Mouse (Mus musculus): Measurements from ENCODE around the gene Olfr1208. TPM values are rescaled to one million over a fixed set of nuclear protein-coding genes. Genes with fewer than 3 reads are reported as not detected.

The Olfr1208 gene
- polyA plus RNA-seq (2012) = not detected in 2 replicates

DNA sequence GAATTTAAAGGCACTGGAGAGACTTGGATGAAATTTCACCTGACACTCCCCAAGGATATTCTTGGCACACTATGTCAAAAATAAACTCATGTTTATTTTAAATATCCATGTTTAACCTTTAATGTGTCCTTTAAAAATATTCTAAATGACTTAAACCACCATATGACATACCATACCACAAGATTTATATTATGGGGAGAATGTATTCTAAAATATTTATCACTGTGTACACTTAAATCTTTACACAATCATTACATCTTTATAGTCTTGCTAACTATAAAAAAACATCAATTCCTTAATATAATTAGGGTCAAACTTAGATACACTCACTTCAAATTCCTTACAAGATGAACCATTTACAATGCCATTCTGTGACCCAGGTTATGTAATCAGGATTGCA is at the start of gene Olfr1208:
TSS of gene Olfr1208 (minus strand) at position 101 of the 400 bp plus-strand sequence.
- TF ChIP-seq GATA1 (IDR thresholded peaks at IDR 0.05; ENCODE audit: low read length) = no peak

DNA sequence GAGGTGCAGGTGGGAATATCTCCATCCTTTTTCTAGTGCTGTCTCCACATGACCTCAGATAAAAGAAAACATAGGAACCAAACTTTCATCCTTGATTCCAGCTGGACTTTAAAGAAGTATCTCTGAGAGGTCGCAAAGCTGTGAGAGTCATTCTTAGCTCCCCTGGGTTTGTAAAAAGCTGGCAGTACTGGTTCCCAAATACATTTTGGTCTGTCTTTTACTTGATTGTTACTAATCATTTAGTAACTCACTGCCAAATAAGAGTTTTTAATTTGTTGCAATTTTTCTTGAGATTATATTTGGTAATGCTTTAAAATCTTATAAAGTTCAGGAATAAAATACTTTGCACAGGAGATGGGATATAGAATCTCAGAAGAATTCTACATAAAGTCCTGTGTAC is 35.9 kb upstream of the Olfr1208 start, which contains the start of gene Olfr1211:
TSS of gene Olfr1211 (minus strand) at position 101 of the 400 bp plus-strand sequence.
- no peak for TF ChIP-seq GATA1 (IDR thresholded peaks at IDR 0.05; ENCODE audit: low read length)

DNA sequence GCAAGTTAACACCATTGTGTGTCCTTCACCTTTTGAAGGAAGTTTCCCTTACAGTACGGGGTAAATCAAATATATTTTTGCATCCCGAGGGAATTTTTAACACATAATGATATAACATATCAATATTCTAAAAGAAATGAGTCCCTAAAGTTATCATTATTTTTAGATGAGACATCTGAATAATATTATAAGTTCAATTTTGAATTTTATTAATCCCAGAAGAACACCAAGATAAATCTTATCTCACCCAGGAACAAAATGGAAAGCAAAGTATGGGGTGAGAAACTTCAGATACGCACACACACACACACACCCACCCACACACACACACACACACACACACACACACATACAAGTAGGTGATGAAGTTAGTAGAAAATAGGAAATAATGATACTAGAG is 12.9 kb upstream of the Olfr1208 start, which contains the start of gene Olfr1209:
TSS of gene Olfr1209 (minus strand) at position 101 of the 400 bp plus-strand sequence.
- no peak for TF ChIP-seq GATA1 (IDR thresholded peaks at IDR 0.05; ENCODE audit: low read length)

GRCm38 (mm10) chr2:88862931-88863330 is 39.2 kb downstream of the Olfr1208 start, which contains the start of gene Olfr1206:
TSS of gene Olfr1206 (plus strand) at chr2:88863231.
- TF ChIP-seq GATA1 (IDR thresholded peaks at IDR 0.05; ENCODE audit: low read length) = no peak

- TF ChIP-seq GATA1 (IDR thresholded peaks at IDR 0.05; ENCODE audit: low read length) = no peak
Measured at GRCm38 (mm10) chr2:88848992-88849391, 53.1 kb downstream of the Olfr1208 start, which contains the start of gene Olfr1204. TSS of gene Olfr1204 (plus strand) at chr2:88849292.

Other genes starting within 250 kb of the Olfr1208 start
- gene Olfr1193, start 226.7 kb downstream of the Olfr1208 start, polyA plus RNA-seq (2012) = not detected in 2 replicates
- gene Olfr1195, start 213.1 kb downstream of the Olfr1208 start, polyA plus RNA-seq (2012) = not detected in 2 replicates
- gene Olfr1196, start 197.7 kb downstream of the Olfr1208 start, polyA plus RNA-seq (2012) = not detected in 2 replicates
- not detected in 2 replicates for gene Olfr1197, start 169.9 kb downstream of the Olfr1208 start, polyA plus RNA-seq (2012)
- gene Olfr1198, start 150.9 kb downstream of the Olfr1208 start, polyA plus RNA-seq (2012) = not detected in 2 replicates
- gene Olfr1199, start 141.8 kb downstream of the Olfr1208 start, polyA plus RNA-seq (2012) = not detected in 2 replicates
- not detected in 2 replicates for gene Olfr1200, start 131.8 kb downstream of the Olfr1208 start, polyA plus RNA-seq (2012)
- not detected in 2 replicates for gene Olfr1201, start 109.3 kb downstream of the Olfr1208 start, polyA plus RNA-seq (2012)
- not detected in 2 replicates for gene Olfr1202, start 87.8 kb downstream of the Olfr1208 start, polyA plus RNA-seq (2012)
- gene Olfr1205, start 72.6 kb downstream of the Olfr1208 start, polyA plus RNA-seq (2012) = not detected in 2 replicates
- gene Olfr1204, start 53.0 kb downstream of the Olfr1208 start, polyA plus RNA-seq (2012) = not detected in 2 replicates
- gene Olfr1206, start 39.1 kb downstream of the Olfr1208 start, polyA plus RNA-seq (2012) = not detected in 2 replicates
- gene Olfr1209, start 12.8 kb upstream of the Olfr1208 start, polyA plus RNA-seq (2012) = not detected in 2 replicates
- gene Olfr1211, start 35.8 kb upstream of the Olfr1208 start, polyA plus RNA-seq (2012) = not detected in 2 replicates
- not detected in 2 replicates for gene Olfr1212, start 51.7 kb upstream of the Olfr1208 start, polyA plus RNA-seq (2012)
- gene Gm13762, start 78.0 kb upstream of the Olfr1208 start, polyA plus RNA-seq (2012) = not detected in 2 replicates
- not detected in 2 replicates for gene Olfr1214, start 90.3 kb upstream of the Olfr1208 start, polyA plus RNA-seq (2012)
- not detected in 2 replicates for gene Olfr1215, start 104.7 kb upstream of the Olfr1208 start, polyA plus RNA-seq (2012)
- gene Olfr1216, start 116.0 kb upstream of the Olfr1208 start, polyA plus RNA-seq (2012) = not detected in 2 replicates
- not detected in 2 replicates for gene Olfr1217, start 129.8 kb upstream of the Olfr1208 start, polyA plus RNA-seq (2012)
- not detected in 2 replicates for gene Olfr1218, start 158.9 kb upstream of the Olfr1208 start, polyA plus RNA-seq (2012)
- not detected in 2 replicates for gene Olfr1219, start 181.2 kb upstream of the Olfr1208 start, polyA plus RNA-seq (2012)
- gene Olfr1220, start 204.5 kb upstream of the Olfr1208 start, polyA plus RNA-seq (2012) = not detected in 2 replicates
- not detected in 2 replicates for gene Olfr1221, start 215.0 kb upstream of the Olfr1208 start, polyA plus RNA-seq (2012)
- not detected in 2 replicates for gene Olfr1222, start 230.7 kb upstream of the Olfr1208 start, polyA plus RNA-seq (2012)
- not detected in 2 replicates for gene Olfr1223, start 249.2 kb upstream of the Olfr1208 start, polyA plus RNA-seq (2012)